Mouse (Mus musculus): ENCODE measurements around the gene Matk. TPM values are rescaled to one million over a fixed set of nuclear protein-coding genes. Genes with fewer than 3 reads are reported as not detected.

The Matk gene
- total and polyA plus RNA-seq, 3 experiments: 0.23 to 1.0 TPM; not detected in 1

- H3K27me3 ChIP-seq (ENCODE audit: control insufficient read depth in 1 of 2, insufficient read depth in 2 of 2, low read length in 2 of 2): peaks cover 6 to 9% of the 10 kb centered on the region in 2 experiments
- H3K36me3 ChIP-seq (ENCODE audit: control insufficient read depth in 1 of 2, insufficient read depth in 2 of 2, low read length in 2 of 2): peaks cover 0 to 7% of the 10 kb centered on the region in 2 experiments; a peak in 2 of 4 replicates
- H3K9me3 ChIP-seq (replicated peaks; ENCODE audit: insufficient read depth, low read length): no peaks in the 10 kb centered on the region
- peak within 1 kb of the TSS; percentile 13; the same call in 1 of the 2 replicates for H3K27ac ChIP-seq (ENCODE audit: control insufficient read depth, low read depth, low read length)
- DNase-seq (ENCODE audit: low read depth, low spot score): peak; percentile 96
- H3K4me1 ChIP-seq (ENCODE audit: control insufficient read depth in 1 of 2, insufficient read depth in 2 of 2, low read length in 2 of 2): peaks cover 0 to 12% of the 10 kb centered on the region in 2 experiments; a peak in 2 of 4 replicates
- peak within 1 kb of the TSS; percentile 58 to 79 for H3K4me3 ChIP-seq (ENCODE audit: control insufficient read depth in 1 of 2, insufficient read depth in 1 of 2, low read depth in 2 of 2, low read length in 2 of 2)
- peak within 1 kb of the TSS; percentile 66 for H3K9ac ChIP-seq (ENCODE audit: control insufficient read depth, low read depth, low read length, poor library complexity, severe bottlenecking)
- TF ChIP-seq ZMIZ1 (IDR thresholded peaks at IDR 0.05; ENCODE audit: low read depth, low read length) (peak; percentile 59; the same call in 1 of the 2 replicates), NELFE (IDR thresholded peaks at IDR 0.05; ENCODE audit: low read depth, low read length) (peak; percentile 61), SIN3A (IDR thresholded peaks at IDR 0.05; ENCODE audit: low read length) (peak; percentile 79), ETS1 (IDR thresholded peaks at IDR 0.05; ENCODE audit: low read depth, low read length) (no peak), CHD1 (IDR thresholded peaks at IDR 0.05; ENCODE audit: low read depth, low read length) (no peak), RCOR1 (IDR thresholded peaks at IDR 0.05; ENCODE audit: low read depth, low read length) (no peak), POLR2AphosphoS2 (IDR thresholded peaks at IDR 0.05; ENCODE audit: low read length) (0 out of 2 replicates have a peak, but pooled peaks have one; percentile 42), CTCF (IDR thresholded peaks at IDR 0.05 in 2 of 3, conservative IDR thresholded peaks at IDR 0.05 in 1 of 3; ENCODE audit: control insufficient read depth in 1 of 3, insufficient read depth in 1 of 3, low read depth in 2 of 3, low read length in 3 of 3, poor library complexity in 1 of 3, severe bottlenecking in 1 of 3) (no peak), MYC (IDR thresholded peaks at IDR 0.05; ENCODE audit: low read depth, low read length) (peak; percentile 97), GATA1 (IDR thresholded peaks at IDR 0.05; ENCODE audit: low read depth, low read length) (no peak), ZC3H11A (IDR thresholded peaks at IDR 0.05; ENCODE audit: low read depth, low read length) (no peak), E2F4 (IDR thresholded peaks at IDR 0.05; ENCODE audit: borderline replicate concordance, low read depth, low read length) (no peak), BHLHE40 (IDR thresholded peaks at IDR 0.05; ENCODE audit: borderline replicate concordance, low read depth, low read length) (peak; percentile 73; the same call in 1 of the 2 replicates), MXI1 (IDR thresholded peaks at IDR 0.05; ENCODE audit: low read depth, low read length) (peak; percentile 96), POLR2A (IDR thresholded peaks at IDR 0.05; ENCODE audit: control insufficient read depth in 1 of 2, insufficient read depth in 1 of 2, low read depth in 1 of 2, low read length in 2 of 2, poor library complexity in 1 of 2) (peak; percentile 55 to 76), USF1 (IDR thresholded peaks at IDR 0.05; ENCODE audit: low read depth, low read length) (peak; percentile 88), TBP (IDR thresholded peaks at IDR 0.05; ENCODE audit: low read depth, low read length) (0 out of 2 replicates have a peak, but pooled peaks have one; percentile 26), MAX (IDR thresholded peaks at IDR 0.05; ENCODE audit: low read length) (peak; percentile 95), USF2 (IDR thresholded peaks at IDR 0.05; ENCODE audit: borderline replicate concordance in 1 of 2, insufficient read depth in 1 of 2, low read depth in 1 of 2, low read length in 2 of 2) (peak in 1 of 2 experiments; percentile 66; a peak in 2 of 4 replicates), HCFC1 (IDR thresholded peaks at IDR 0.05; ENCODE audit: low read depth, low read length) (peak; percentile 60)
- no peaks in the 10 kb centered on the region for H3K79me2 ChIP-seq (ENCODE audit: control insufficient read depth, insufficient read depth, low read length, poor library complexity)
Observed at GRCm38 (mm10) chr10:81232580-81233225, 20.0 kb upstream of the Matk start, which contains the start of gene Zfr2. Zfr2 (plus strand) TSS chr10:81233155.
